Mouse (Mus musculus) naive thymus-derived CD4-positive, alpha-beta T cell, adult 5 months (primary cell): ENCODE measurements around the gene Speer4a. TPM values are rescaled to one million over a fixed set of nuclear protein-coding genes. Genes with fewer than 3 reads are reported as not detected.

Source experiments
- polyA plus RNA-seq: library from polyadenylated mRNA; unstranded; fragments of 100-300 nt; shearing (Covaris generic); gene quantifications from one replicate; pipeline ENCODE4 v1.2.1, GENCODE M21; 2017

Speer4a gene
- polyA plus RNA-seq: not detected

GRCm38 (mm10) chr5:26039458-26039857 is at the start of gene Speer4a:
Gene Speer4a (minus strand): TSS chr5:26039558.

GRCm38 (mm10) chr5:26058481-26058880 is 19.1 kb upstream of the Speer4a start, which contains the start of gene Gm7347:
Gene Gm7347 (minus strand): TSS chr5:26058581.

GRCm38 (mm10) chr5:26022816-26023215 is 16.5 kb downstream of the Speer4a start, which contains the start of gene Gm5862:
Gene Gm5862 (minus strand): TSS chr5:26022916.

GRCm38 (mm10) chr5:26004698-26005097 is 34.7 kb downstream of the Speer4a start, which contains the start of gene Gm1979:
Gene Gm1979 (minus strand): TSS chr5:26004798.

GRCm38 (mm10) chr5:25988550-25988949 is 50.8 kb downstream of the Speer4a start, which contains the start of gene Gm21698:
Gene Gm21698 (minus strand): TSS chr5:25988650.

Other genes with a start within 250 kb of the Speer4a start
- not detected for gene Gm21663, start 97.2 kb downstream of the Speer4a start, polyA plus RNA-seq
- gene Gm21671, start 85.1 kb downstream of the Speer4a start, polyA plus RNA-seq: not detected
- gene Gm21680, start 66.9 kb downstream of the Speer4a start, polyA plus RNA-seq: not detected
- gene Gm21698, start 50.9 kb downstream of the Speer4a start, polyA plus RNA-seq: not detected
- gene Gm1979, start 34.8 kb downstream of the Speer4a start, polyA plus RNA-seq: not detected
- not detected for gene Gm5862, start 16.6 kb downstream of the Speer4a start, polyA plus RNA-seq
- gene Gm7347, start 19.0 kb upstream of the Speer4a start, polyA plus RNA-seq: not detected
- gene Gm10471, start 49.7 kb upstream of the Speer4a start, polyA plus RNA-seq: not detected
- not detected for gene 5031410I06Rik, start 65.8 kb upstream of the Speer4a start, polyA plus RNA-seq
- gene Gm10220, start 81.9 kb upstream of the Speer4a start, polyA plus RNA-seq: not detected
- not detected for gene Gm7361, start 218.1 kb upstream of the Speer4a start, polyA plus RNA-seq